Mouse (Mus musculus) heart, embryonic 11.5 days (tissue): ENCODE measurements around the gene 6430548M08Rik. TPM values are rescaled to one million over a fixed set of nuclear protein-coding genes. Genes with fewer than 3 reads are reported as not detected.

ENCODE experiments used
- ATAC-seq: fragments of 200-750 bp; cut with Nextera tagmentation; replicated peaks from 2 replicates; pipeline ENCODE4 v1.8.0; 2017; ENCODE audit warnings: moderate library complexity; ENCODE audit not compliant: insufficient number of reproducible peaks, low FRiP score, low TSS enrichment
- H3K27ac ChIP-seq: fragments of 300-500 bp; sonication (generic); 2 replicates; pipeline ENCODE4 v1.5.1; 2014; ENCODE audit warnings: mild to moderate bottlenecking, low read depth, low read length
- H3K27me3 ChIP-seq: fragments of 300-500 bp; sonication (generic); 2 replicates; pipeline ENCODE4 v1.6.1; 2014; ENCODE audit warnings: mild to moderate bottlenecking, low read length, mixed read lengths; ENCODE audit not compliant: control insufficient read depth, insufficient read depth
- H3K36me3 ChIP-seq: fragments of 300-500 bp; sonication (generic); 2 replicates; pipeline ENCODE4 v1.6.1; 2014; ENCODE audit warnings: mild to moderate bottlenecking, low read length, moderate library complexity, mixed read lengths; ENCODE audit not compliant: control insufficient read depth, insufficient read depth
- H3K4me1 ChIP-seq: fragments of 300-500 bp; sonication (generic); 2 replicates; pipeline ENCODE4 v1.6.1; 2014; ENCODE audit warnings: low read length; ENCODE audit not compliant: control insufficient read depth, insufficient read depth
- H3K4me2 ChIP-seq: fragments of 300-500 bp; sonication (generic); 2 replicates; pipeline ENCODE4 v1.6.1; 2014; ENCODE audit warnings: mild to moderate bottlenecking, moderate library complexity
- H3K4me3 ChIP-seq: fragments of 300-500 bp; sonication (generic); 2 replicates; pipeline ENCODE4 v1.5.1; 2014; ENCODE audit warnings: low read depth, low read length
- H3K9ac ChIP-seq: fragments of 300-500 bp; sonication (generic); 2 replicates; pipeline ENCODE4 v1.6.1; 2014; ENCODE audit warnings: mild to moderate bottlenecking, low read depth, low read length, moderate library complexity
- H3K9me3 ChIP-seq: fragments of 300-500 bp; sonication (generic); replicated peaks from 2 replicates; pipeline ENCODE4 v1.6.1; 2016; ENCODE audit warnings: low read length; ENCODE audit not compliant: control insufficient read depth
- WGBS: fragments of 180-500 bp; shearing (Covaris S2); extraction: QIAGEN DNeasy Blood & Tissue Kit; methylation state at CpG from one replicate; pipeline ENCODE4 v1.1.7; 2014; ENCODE audit not compliant: insufficient replicate concordance; 5-methylcytosine and 5-hydroxymethylcytosine counted together
- polyA plus RNA-seq: library from polyadenylated mRNA; unstranded; fragments of >200 nt; fragmentation: Nextera tagmentation; extraction: Ambion mirVana; gene quantifications from 2 replicates; pipeline ENCODE4 v1.2.1, GENCODE M21; 2014

6430548M08Rik gene
- polyA plus RNA-seq, 1 experiment from 2014 or later, result 8.4 TPM

GRCm38 (mm10) chr8:120152636-120153035 is 38.7 kb downstream of the 6430548M08Rik start:
- 0 out of 2 replicates have a peak, but pooled peaks cover 3% of the 10 kb centered on the region for H3K36me3 ChIP-seq
- no peak overlapping the region for H3K4me3 ChIP-seq
- no peak overlapping the region for H3K27ac ChIP-seq
- WGBS, result 55% methylated on average over 7 of the region's 7 CpGs
- no peaks in the 10 kb centered on the region for H3K9me3 ChIP-seq
- no peaks in the 10 kb centered on the region for H3K4me1 ChIP-seq
- H3K4me2 ChIP-seq, result no peak overlapping the region
- H3K9ac ChIP-seq, result no peak overlapping the region
- H3K27me3 ChIP-seq, result no peaks in the 10 kb centered on the region; the same call in 1 of the 2 replicates
- no peak for ATAC-seq

GRCm38 (mm10) chr8:120160366-120160765 is 46.4 kb downstream of the 6430548M08Rik start:
- H3K9ac ChIP-seq, result no peak overlapping the region
- H3K4me3 ChIP-seq, result no peak overlapping the region
- 78% methylated on average over 8 of the region's 8 CpGs for WGBS
- 0 out of 2 replicates have a peak, but pooled peaks cover 3% of the 10 kb centered on the region for H3K36me3 ChIP-seq
- 0 out of 2 replicates have a peak, but pooled peaks cover 6% of the 10 kb centered on the region for H3K27me3 ChIP-seq
- H3K4me2 ChIP-seq, result no peak overlapping the region
- H3K27ac ChIP-seq, result no peak overlapping the region
- peaks cover 14% of the 10 kb centered on the region; the same call in 1 of the 2 replicates for H3K4me1 ChIP-seq
- no peak for ATAC-seq
- no peaks in the 10 kb centered on the region for H3K9me3 ChIP-seq

- Histone ChIP-seq H3K4me3 (no peak overlapping the region), H3K9ac (no peak overlapping the region), H3K36me3 (no peaks in the 10 kb centered on the region), H3K9me3 (no peaks in the 10 kb centered on the region), H3K4me2 (no peak overlapping the region), H3K27me3 (0 out of 2 replicates have a peak, but pooled peaks cover 6% of the 10 kb centered on the region), H3K27ac (no peak overlapping the region), H3K4me1 (peaks cover 14% of the 10 kb centered on the region; the same call in 1 of the 2 replicates)
- ATAC-seq, result no peak
- WGBS, result 65% methylated on average over 16 of the region's 16 CpGs
Observed at GRCm38 (mm10) chr8:120161658-120162403, 47.9 kb downstream of the 6430548M08Rik start.

GRCm38 (mm10) chr8:120162404-120162752 is 48.4 kb downstream of the 6430548M08Rik start:
- no peak for ATAC-seq
- Histone ChIP-seq H3K36me3 (no peaks in the 10 kb centered on the region), H3K27ac (no peak overlapping the region), H3K27me3 (0 out of 2 replicates have a peak, but pooled peaks cover 6% of the 10 kb centered on the region), H3K4me3 (no peak overlapping the region), H3K9ac (no peak overlapping the region), H3K9me3 (no peaks in the 10 kb centered on the region), H3K4me1 (peaks cover 14% of the 10 kb centered on the region; the same call in 1 of the 2 replicates), H3K4me2 (no peak overlapping the region)
- WGBS, result 85% methylated on average over 5 of the region's 5 CpGs

GRCm38 (mm10) chr8:120163376-120163775 is 49.4 kb downstream of the 6430548M08Rik start:
- Histone ChIP-seq H3K27me3 (0 out of 2 replicates have a peak, but pooled peaks cover 6% of the 10 kb centered on the region), H3K4me2 (no peak overlapping the region), H3K4me1 (peaks cover 14% of the 10 kb centered on the region; the same call in 1 of the 2 replicates), H3K9ac (no peak overlapping the region; the same call in 1 of the 2 replicates), H3K36me3 (no peaks in the 10 kb centered on the region), H3K4me3 (no peak overlapping the region), H3K27ac (no peak overlapping the region), H3K9me3 (no peaks in the 10 kb centered on the region)
- ATAC-seq, result no peak
- 55% methylated on average over 8 of the region's 8 CpGs for WGBS

- peaks cover 14% of the 10 kb centered on the region; the same call in 1 of the 2 replicates for H3K4me1 ChIP-seq
Observed at GRCm38 (mm10) chr8:120164026-120164425, 50.1 kb downstream of the 6430548M08Rik start.

GRCm38 (mm10) chr8:120167136-120167535 is 53.2 kb downstream of the 6430548M08Rik start:
- no peaks in the 10 kb centered on the region for H3K36me3 ChIP-seq
- 83% methylated on average over 8 of the region's 8 CpGs for WGBS
- H3K4me2 ChIP-seq, result no peak overlapping the region
- H3K27me3 ChIP-seq, result 0 out of 2 replicates have a peak, but pooled peaks cover 4% of the 10 kb centered on the region
- peaks cover 13% of the 10 kb centered on the region; the same call in 1 of the 2 replicates for H3K4me1 ChIP-seq
- H3K9ac ChIP-seq, result no peak overlapping the region
- no peak overlapping the region for H3K4me3 ChIP-seq
- no peak overlapping the region for H3K27ac ChIP-seq
- ATAC-seq, result no peak
- no peaks in the 10 kb centered on the region for H3K9me3 ChIP-seq

More at GRCm38 (mm10) chr8:120164026-120164425, 50.1 kb downstream of the 6430548M08Rik start:
- no peak for ATAC-seq
- Histone ChIP-seq H3K9me3 (no peaks in the 10 kb centered on the region), H3K36me3 (no peaks in the 10 kb centered on the region), H3K27ac (no peak overlapping the region), H3K4me3 (no peak overlapping the region), H3K4me2 (no peak overlapping the region), H3K9ac (no peak overlapping the region), H3K27me3 (0 out of 2 replicates have a peak, but pooled peaks cover 4% of the 10 kb centered on the region)
- WGBS, result 73% methylated on average over 5 of the region's 5 CpGs

- H3K4me2 ChIP-seq, result no peak overlapping the region
- H3K4me3 ChIP-seq, result no peak overlapping the region
- H3K4me1 ChIP-seq, result peaks cover 7% of the 10 kb centered on the region; the same call in 1 of the 2 replicates
- H3K9ac ChIP-seq, result no peak overlapping the region
- 40% methylated on average over 5 of the region's 5 CpGs for WGBS
- no peaks in the 10 kb centered on the region for H3K36me3 ChIP-seq
- ATAC-seq, result no peak
- H3K27me3 ChIP-seq, result peaks cover 4% of the 10 kb centered on the region; the same call in 1 of the 2 replicates
- no peak overlapping the region for H3K27ac ChIP-seq
- H3K9me3 ChIP-seq, result no peaks in the 10 kb centered on the region
Observed at GRCm38 (mm10) chr8:120167821-120168220, 53.9 kb downstream of the 6430548M08Rik start.
